Mouse (Mus musculus) stomach, embryonic 16.5 days (tissue): ENCODE measurements around the gene Baiap2. TPM values are rescaled to one million over a fixed set of nuclear protein-coding genes. Genes with fewer than 3 reads are reported as not detected.

Experiments used
- ATAC-seq: fragments of 200-750 bp; cut with Nextera tagmentation; 2 replicates; pipeline ENCODE4 v1.8.0; 2017; ENCODE audit warnings: moderate number of reproducible peaks, moderate TSS enrichment; ENCODE audit not compliant: insufficient read depth, low FRiP score
- H3K27ac ChIP-seq: fragments of 300-500 bp; sonication (generic); 2 replicates; pipeline ENCODE4 v1.5.1; 2014; ENCODE audit warnings: low read length
- H3K27me3 ChIP-seq: fragments of 300-500 bp; sonication (generic); 2 replicates; pipeline ENCODE4 v1.6.1; 2014; ENCODE audit warnings: low read length, control low read depth, mixed read lengths; ENCODE audit not compliant: control insufficient read depth, insufficient read depth
- H3K36me3 ChIP-seq: fragments of 300-500 bp; sonication (generic); 2 replicates; pipeline ENCODE4 v1.6.1; 2014; ENCODE audit warnings: low read length; ENCODE audit not compliant: control insufficient read depth, insufficient read depth
- H3K4me1 ChIP-seq: fragments of 300-500 bp; sonication (generic); 2 replicates; pipeline ENCODE4 v1.6.1; 2014; ENCODE audit warnings: low read length, control low read depth, mixed read lengths; ENCODE audit not compliant: control insufficient read depth, insufficient read depth
- H3K4me2 ChIP-seq: fragments of 300-500 bp; sonication (generic); 2 replicates; pipeline ENCODE4 v1.6.1; 2014; ENCODE audit warnings: low read depth, low read length, mixed read lengths
- H3K4me3 ChIP-seq: fragments of 300-500 bp; sonication (generic); replicated peaks from 2 replicates; pipeline ENCODE4 v1.5.1; 2014; ENCODE audit warnings: mild to moderate bottlenecking, low read length
- H3K9ac ChIP-seq: fragments of 300-500 bp; sonication (generic); 2 replicates; pipeline ENCODE4 v1.6.1; 2014; ENCODE audit warnings: low read length
- H3K9me3 ChIP-seq: fragments of 300-500 bp; sonication (generic); replicated peaks from 2 replicates; pipeline ENCODE4 v1.6.1; 2016; ENCODE audit warnings: low read length, control low read depth; ENCODE audit not compliant: control insufficient read depth
- WGBS: fragments of 180-500 bp; shearing (Covaris S2); extraction: QIAGEN DNeasy Blood & Tissue Kit; methylation state at CpG from one replicate; pipeline ENCODE4 v1.1.7; 2014; 5-methylcytosine and 5-hydroxymethylcytosine counted together
- polyA plus RNA-seq: library from polyadenylated mRNA; unstranded; fragments of >200 nt; fragmentation: Nextera tagmentation; extraction: Ambion mirVana; gene quantifications from 2 replicates; pipeline ENCODE4 v1.2.1, GENCODE M21; 2015

Baiap2 gene
- polyA plus RNA-seq, 1 experiment from 2014 or later, result 41.4 TPM

DNA sequence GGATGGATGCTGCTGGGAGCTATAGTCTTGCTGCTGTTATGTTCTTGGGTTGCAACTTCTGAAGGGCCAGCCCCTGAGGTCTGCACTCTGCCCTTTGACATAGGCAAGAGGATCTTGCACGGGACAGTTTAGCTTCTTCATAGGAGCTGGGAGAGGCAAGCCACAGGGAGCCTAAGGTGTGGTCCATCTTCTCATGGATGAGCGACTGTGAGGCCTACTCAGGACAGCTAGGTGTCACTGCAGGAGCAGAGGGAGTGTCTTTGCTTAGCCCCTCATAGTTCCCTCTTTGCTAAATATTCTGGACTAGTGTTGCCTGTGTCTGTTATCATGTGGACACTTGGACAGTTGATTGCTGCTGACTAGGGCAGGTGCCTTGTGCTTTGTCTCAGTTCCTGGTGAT is 5.3 kb downstream of the Baiap2 start:
- H3K9ac ChIP-seq, result no peak overlapping the region
- H3K27me3 ChIP-seq, result no peaks in the 10 kb centered on the region
- ATAC-seq, result no peak
- no peak overlapping the region for H3K4me2 ChIP-seq
- peaks cover 37% of the 10 kb centered on the region for H3K4me1 ChIP-seq
- H3K36me3 ChIP-seq, result no peaks in the 10 kb centered on the region
- H3K9me3 ChIP-seq, result no peaks in the 10 kb centered on the region
- WGBS, result 50% methylated on average over 2 of the region's 2 CpGs
- peak overlapping the region; percentile 21; the same call in 1 of the 2 replicates for H3K27ac ChIP-seq
- no peak overlapping the region for H3K4me3 ChIP-seq

DNA sequence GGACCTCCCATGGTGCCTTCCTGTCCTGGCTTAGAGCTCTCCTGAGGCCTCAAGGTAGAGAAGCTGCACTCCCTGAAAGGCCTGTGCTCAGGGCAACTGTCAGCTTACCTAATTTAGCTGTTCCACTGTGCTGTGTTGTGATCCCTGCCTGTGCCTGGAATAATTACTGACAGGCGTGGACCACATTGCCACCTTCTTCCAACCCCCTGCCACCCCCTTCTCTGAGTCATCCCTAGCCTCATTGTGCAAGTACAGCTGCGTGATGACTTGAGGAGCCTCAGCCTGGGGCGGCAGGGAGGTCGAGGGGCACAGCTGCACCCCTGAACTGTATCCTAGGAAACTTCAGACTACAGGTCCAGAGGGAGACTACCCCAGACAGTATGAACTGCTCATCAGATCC is 5.7 kb downstream of the Baiap2 start:
- peak overlapping the region; percentile 31 for H3K27ac ChIP-seq
- no peaks in the 10 kb centered on the region for H3K27me3 ChIP-seq
- no peak for ATAC-seq
- H3K4me1 ChIP-seq, result peaks cover 40% of the 10 kb centered on the region
- H3K36me3 ChIP-seq, result no peaks in the 10 kb centered on the region
- H3K4me3 ChIP-seq, result no peak overlapping the region
- H3K9me3 ChIP-seq, result no peaks in the 10 kb centered on the region
- H3K9ac ChIP-seq, result peak overlapping the region; percentile 9; the same call in 1 of the 2 replicates
- 58% methylated on average over 4 of the region's 4 CpGs for WGBS
- no peak overlapping the region; the same call in 1 of the 2 replicates for H3K4me2 ChIP-seq

DNA sequence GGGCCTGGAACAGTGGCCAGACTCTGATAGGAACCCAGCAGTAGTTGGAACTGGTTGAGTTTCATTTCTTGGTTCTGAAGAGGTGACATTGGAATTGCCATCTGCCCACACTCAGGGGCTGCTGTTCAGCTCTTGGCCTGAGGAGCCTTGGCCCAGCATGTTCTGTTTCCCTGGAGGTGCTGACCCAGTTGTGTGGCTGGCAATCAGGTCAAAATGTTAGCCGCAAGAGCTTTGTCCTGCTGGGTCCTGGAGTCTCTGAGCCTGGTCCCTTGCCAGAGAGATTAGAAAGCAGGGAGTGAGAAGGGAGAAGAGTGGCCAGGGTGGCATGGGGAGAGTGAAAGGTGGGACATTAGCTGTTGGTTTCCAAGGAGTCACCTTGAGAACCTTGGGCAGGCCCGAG is 6.2 kb downstream of the Baiap2 start:
- Histone ChIP-seq H3K27me3 (no peaks in the 10 kb centered on the region), H3K4me2 (peak overlapping the region; percentile 2; the same call in 1 of the 2 replicates), H3K4me3 (no peak overlapping the region), H3K9me3 (no peaks in the 10 kb centered on the region), H3K27ac (peak overlapping the region; percentile 31), H3K36me3 (no peaks in the 10 kb centered on the region), H3K4me1 (peaks cover 44% of the 10 kb centered on the region), H3K9ac (0 out of 2 replicates have a peak overlapping the region, but pooled peaks have one; percentile 32)
- 75% methylated on average over 2 of the region's 2 CpGs for WGBS
- no peak for ATAC-seq

DNA sequence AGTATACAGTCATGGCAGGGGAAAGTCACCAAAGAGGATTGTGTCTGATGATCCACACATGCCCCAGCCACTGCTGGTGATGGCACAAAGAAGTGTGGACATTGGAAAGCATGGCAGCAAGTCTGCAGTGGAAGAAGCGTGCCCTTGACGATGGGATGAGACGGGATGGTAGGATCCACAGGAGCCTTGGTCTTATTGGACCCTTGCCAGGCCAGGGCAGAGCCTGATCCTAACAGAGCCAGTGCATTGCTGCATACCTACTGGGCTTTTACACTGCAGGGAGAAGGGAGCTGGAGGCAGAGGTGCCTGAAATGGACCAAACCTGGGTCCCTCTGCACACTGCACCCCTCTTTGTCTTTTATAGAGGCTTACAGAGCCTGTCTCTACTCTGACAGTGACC is 8.0 kb downstream of the Baiap2 start:
- H3K9ac ChIP-seq, result no peak overlapping the region
- H3K4me1 ChIP-seq, result peaks cover 45% of the 10 kb centered on the region
- no peaks in the 10 kb centered on the region for H3K27me3 ChIP-seq
- no peak for ATAC-seq
- WGBS, result 94% methylated on average over 3 of the region's 3 CpGs
- H3K4me3 ChIP-seq, result no peak overlapping the region
- H3K9me3 ChIP-seq, result no peaks in the 10 kb centered on the region
- H3K36me3 ChIP-seq, result no peaks in the 10 kb centered on the region
- no peak overlapping the region for H3K4me2 ChIP-seq
- H3K27ac ChIP-seq, result no peak overlapping the region

DNA sequence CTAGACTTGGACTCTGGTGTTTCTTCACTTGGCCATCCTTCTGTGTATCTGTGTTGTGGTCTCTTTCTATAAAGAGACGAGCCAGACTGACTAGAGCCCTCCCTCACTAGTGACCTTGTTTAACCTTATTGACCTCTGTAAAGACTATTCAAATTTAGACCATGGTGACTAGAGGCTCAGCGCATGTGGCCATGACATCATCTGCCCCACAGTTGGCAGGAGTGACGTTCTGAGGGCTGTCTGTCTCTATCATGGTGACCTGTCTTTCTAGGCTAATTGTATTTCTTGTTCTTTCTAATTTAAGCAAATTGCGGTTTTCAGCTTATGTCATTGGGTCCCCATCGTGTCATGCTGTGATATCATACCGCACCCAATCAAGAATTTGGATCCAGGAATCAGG is 8.8 kb downstream of the Baiap2 start:
- no peak overlapping the region for H3K4me3 ChIP-seq
- H3K27ac ChIP-seq, result no peak overlapping the region
- H3K36me3 ChIP-seq, result no peaks in the 10 kb centered on the region
- no peaks in the 10 kb centered on the region for H3K27me3 ChIP-seq
- WGBS, result 91% methylated on average over 6 of the region's 6 CpGs
- ATAC-seq, result no peak
- H3K9ac ChIP-seq, result no peak overlapping the region
- H3K9me3 ChIP-seq, result no peaks in the 10 kb centered on the region
- peaks cover 47% of the 10 kb centered on the region for H3K4me1 ChIP-seq
- no peak overlapping the region for H3K4me2 ChIP-seq

DNA sequence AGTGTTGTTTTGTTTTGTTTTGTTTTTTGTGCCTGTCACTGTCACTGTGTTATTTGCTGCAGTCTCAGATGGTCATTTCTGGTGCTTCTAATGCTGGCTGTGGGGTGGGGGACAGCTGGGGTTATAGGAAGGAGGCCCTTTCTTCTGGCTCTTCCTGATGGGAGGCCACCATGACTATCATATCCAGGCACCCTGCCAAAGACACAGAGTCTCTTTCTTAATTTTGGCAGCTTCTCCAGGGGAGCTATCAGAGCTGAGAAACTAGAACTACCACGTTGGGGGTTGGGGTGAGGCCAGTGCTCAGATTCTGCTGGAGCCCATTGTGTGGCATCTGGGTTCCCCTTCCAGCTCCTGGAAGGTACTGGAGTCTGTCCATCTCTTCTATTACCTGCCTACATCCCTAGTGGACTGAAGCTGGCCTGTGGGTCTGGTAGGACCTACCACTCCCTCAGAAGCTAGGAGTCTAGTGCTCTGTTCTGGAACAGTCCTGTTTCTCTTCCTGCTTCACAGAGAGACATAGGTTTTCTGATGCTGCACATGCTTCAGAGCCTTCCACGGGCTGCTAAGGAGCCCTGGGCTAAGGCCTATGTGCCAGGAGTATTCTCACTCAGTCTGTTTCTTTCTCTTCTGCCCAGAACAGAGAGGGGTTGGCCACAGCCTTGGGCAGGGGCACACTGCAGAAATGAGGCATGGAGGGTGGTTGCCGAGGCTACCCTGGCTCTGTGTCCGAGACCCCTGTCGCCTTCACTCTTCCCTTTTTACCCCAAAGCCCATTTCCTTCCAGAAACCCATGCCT is 10.1 kb downstream of the Baiap2 start:
- no peak overlapping the region for H3K4me2 ChIP-seq
- 0 out of 2 replicates have a peak overlapping the region, but pooled peaks have one; percentile 19 for H3K9ac ChIP-seq
- H3K9me3 ChIP-seq, result no peaks in the 10 kb centered on the region
- ATAC-seq, result peak; percentile 38
- 49% methylated on average over 5 of the region's 5 CpGs for WGBS
- peak overlapping the region; percentile 63 for H3K27ac ChIP-seq
- no peak overlapping the region for H3K4me3 ChIP-seq
- no peaks in the 10 kb centered on the region for H3K27me3 ChIP-seq
- H3K36me3 ChIP-seq, result no peaks in the 10 kb centered on the region
- H3K4me1 ChIP-seq, result peaks cover 49% of the 10 kb centered on the region

DNA sequence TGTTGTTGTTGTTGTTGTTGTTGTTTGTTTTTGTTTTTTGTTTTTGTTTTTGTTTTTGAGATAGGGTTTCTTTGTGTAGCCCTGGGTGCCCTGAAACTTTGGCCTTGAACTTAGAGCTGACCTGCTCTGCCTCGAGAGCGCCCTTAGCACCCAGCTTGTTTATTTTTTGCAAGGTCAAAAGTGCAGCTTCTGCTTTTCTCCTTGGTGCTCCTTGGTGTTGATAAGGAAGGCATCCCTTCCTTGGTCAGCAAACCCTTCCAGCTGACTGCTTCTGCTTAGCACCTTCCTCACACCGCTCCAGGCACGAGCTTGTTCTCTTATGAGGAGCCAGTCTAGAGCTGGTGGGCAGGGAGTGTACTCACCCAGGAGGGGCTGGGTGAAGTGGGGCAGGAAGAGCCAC is 11.7 kb downstream of the Baiap2 start:
- no peak overlapping the region for H3K4me3 ChIP-seq
- no peak overlapping the region for H3K9ac ChIP-seq
- WGBS, result 35% methylated on average over 4 of the region's 4 CpGs
- H3K9me3 ChIP-seq, result no peaks in the 10 kb centered on the region
- H3K4me2 ChIP-seq, result no peak overlapping the region
- H3K4me1 ChIP-seq, result peaks cover 47% of the 10 kb centered on the region
- H3K27ac ChIP-seq, result peak overlapping the region; percentile 57; the same call in 1 of the 2 replicates
- ATAC-seq, result no peak
- H3K27me3 ChIP-seq, result no peaks in the 10 kb centered on the region
- no peaks in the 10 kb centered on the region for H3K36me3 ChIP-seq

DNA sequence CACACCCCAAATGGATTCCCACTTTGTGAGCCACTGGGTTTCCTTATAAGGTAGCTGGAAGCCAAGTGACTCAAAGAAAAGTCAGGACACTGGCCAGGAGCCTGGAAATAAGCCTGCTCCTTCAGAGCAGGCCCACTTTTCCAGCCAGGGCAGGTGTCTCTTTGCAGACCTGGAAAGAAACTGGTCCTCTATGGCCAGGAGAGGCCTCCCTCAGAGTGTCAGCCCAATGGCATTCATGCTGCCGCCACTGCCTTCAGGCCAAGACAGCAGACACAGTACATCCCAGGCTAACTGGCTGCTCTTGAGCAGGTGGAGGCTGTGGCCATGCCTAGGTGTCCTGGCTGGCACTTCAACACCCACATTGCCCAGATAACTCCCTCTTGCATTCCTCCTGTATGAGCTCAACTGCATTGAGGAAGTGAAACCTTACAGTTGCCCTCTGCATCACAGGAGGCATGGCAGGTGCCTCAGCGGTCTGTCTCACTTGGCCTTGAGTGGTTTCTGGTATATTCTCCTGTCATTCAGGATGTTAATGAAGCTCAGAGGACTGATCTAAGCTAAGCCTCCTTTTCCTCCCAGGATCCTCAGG is 12.3 kb downstream of the Baiap2 start:
- Histone ChIP-seq H3K36me3 (no peaks in the 10 kb centered on the region), H3K4me2 (no peak overlapping the region), H3K27me3 (no peaks in the 10 kb centered on the region), H3K9ac (no peak overlapping the region), H3K4me1 (peaks cover 47% of the 10 kb centered on the region), H3K4me3 (no peak overlapping the region), H3K27ac (peak overlapping the region; percentile 57), H3K9me3 (no peaks in the 10 kb centered on the region)
- ATAC-seq, result no peak
- 61% methylated on average over 2 of the region's 2 CpGs for WGBS

DNA sequence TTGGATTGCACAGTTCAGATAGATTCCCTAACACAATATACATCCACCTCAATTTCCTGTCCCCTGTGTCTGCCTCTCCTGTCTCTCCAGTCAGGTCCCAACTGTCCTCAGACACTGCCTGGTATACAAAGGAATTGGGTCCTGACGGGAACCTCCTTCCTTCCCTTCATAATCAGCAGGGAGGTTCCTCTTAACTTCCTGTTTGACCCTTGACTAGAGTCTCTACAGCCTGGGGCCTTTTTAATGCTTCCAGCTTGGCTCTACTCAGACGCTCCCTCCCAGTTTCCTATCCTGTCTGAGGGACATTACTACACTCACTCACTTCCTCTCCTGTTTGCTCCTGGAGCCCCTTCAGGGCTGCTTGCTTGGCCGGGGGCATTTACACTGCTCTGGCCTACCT is 12.9 kb downstream of the Baiap2 start:
- no peak for ATAC-seq
- Histone ChIP-seq H3K36me3 (no peaks in the 10 kb centered on the region), H3K9ac (peak overlapping the region; percentile 36; the same call in 1 of the 2 replicates), H3K4me2 (no peak overlapping the region), H3K27me3 (no peaks in the 10 kb centered on the region), H3K27ac (peak overlapping the region; percentile 57), H3K4me1 (peaks cover 47% of the 10 kb centered on the region), H3K4me3 (no peak overlapping the region), H3K9me3 (no peaks in the 10 kb centered on the region)
- whole genome bisulfite sequencing, result 48% methylated on average over 3 of the region's 3 CpGs
